Mouse (Mus musculus) ovary, postnatal 10 days (tissue): ENCODE measurements around the gene Orm3.

Experiments
- DNase-seq: peaks from one replicate; pipeline ENCODE4 v3.0.0; 2022; ENCODE audit warnings: low spot score

Orm3 gene

DNA sequence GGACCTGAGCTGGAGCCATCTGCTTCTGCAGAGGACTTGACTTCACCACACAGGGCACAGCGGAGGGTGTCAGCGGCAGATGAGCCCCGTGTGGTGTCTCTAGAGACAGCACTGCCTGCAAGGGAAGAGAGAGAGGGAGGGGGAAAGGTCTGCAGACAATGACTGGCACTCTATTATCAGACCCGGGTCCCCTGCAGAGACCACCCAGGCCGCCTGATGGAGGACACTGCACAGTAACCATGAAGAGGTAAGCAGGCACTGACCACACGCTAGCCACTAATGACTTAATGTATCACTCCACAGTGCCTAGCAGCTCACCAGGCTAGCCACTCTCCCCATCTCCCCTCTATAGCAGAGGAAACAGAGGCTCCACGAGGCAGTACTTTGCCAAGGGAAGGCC, 14.9 kb downstream of the Orm3 start:
- no peak for DNase-seq

GRCm38 (mm10) chr4:63371890-63372289, 15.9 kb downstream of the Orm3 start:
- DNase-seq, result no peak

DNA sequence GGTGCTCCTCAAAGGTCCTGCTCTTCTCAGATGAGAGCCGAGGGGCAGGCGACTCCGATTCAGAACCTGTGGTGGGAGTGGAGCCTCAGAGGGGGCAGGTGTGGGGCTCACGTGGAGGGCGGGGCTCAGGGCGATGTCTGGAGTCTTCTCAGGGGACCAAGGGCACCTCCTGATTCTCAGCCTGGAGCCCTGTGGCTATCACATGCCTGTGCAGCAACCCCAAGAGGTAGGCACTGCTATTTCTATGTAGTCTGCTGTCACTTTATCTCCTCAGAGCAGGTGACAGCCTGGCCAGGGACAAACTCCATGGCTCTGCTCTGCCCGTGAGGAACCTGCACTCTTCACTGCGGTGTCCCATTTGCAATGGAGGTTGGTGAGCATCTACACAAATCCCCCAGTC, 17.4 kb downstream of the Orm3 start:
- no peak for DNase-seq

DNA sequence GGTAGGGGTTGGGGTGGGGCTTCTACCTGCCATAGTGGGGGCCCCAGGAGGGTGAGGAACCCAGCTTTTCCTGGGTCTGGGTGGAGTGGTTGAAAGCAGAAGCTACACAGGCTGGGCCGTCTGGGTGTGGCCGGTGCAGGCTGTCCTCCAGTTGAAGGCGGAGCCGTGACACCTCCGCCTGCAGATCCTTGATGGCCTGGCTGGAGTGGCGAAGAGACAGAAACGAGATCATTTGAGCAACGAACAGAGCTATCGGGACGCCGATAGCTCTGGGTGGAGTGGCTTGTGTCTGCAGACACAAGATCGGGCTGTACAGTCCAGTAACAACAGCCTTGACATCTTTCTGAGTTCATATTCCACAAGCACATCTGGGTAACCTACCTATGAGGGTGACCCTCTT, 18.4 kb downstream of the Orm3 start:
- no peak for DNase-seq

- DNase-seq, result no peak
Observed at GRCm38 (mm10) chr4:63375367-63375766, 19.4 kb downstream of the Orm3 start.

- no peak for DNase-seq
Observed at GRCm38 (mm10) chr4:63377483-63377882, 21.5 kb downstream of the Orm3 start.

DNA sequence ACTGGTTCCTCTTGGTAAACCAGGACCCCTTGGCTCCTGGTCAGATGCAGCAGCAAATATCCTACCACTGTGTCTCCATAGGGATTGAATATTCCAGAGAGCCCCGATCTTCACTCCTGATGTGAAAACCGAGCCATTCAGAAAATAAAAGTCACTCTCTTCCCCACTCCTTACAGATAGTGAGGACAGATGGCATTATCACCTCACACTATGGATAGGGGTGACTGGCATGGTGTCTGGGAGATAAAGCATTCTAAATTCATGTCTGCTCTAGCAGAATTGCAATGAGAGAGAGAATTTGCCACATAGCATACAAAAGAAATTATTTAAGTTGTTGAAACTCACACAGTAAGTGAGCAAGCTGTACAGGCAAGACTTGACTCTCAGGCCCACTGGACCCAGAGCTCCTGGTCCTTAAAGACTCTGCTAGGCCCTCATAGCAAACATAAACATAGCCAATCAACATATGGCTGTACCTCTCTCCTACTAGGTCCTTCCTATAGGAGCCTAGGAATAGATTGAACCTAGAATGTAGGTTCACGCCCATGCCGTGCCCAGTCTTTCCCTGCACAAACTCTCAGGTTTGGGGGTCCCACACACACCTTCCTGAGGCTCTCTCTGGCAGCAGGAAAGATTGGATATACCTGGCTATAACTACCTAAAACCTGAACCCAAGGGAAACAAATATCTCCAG, 26.9 kb downstream of the Orm3 start:
- no peak for DNase-seq

GRCm38 (mm10) chr4:63383474-63383873, 27.5 kb downstream of the Orm3 start:
- DNase-seq, result no peak

DNA sequence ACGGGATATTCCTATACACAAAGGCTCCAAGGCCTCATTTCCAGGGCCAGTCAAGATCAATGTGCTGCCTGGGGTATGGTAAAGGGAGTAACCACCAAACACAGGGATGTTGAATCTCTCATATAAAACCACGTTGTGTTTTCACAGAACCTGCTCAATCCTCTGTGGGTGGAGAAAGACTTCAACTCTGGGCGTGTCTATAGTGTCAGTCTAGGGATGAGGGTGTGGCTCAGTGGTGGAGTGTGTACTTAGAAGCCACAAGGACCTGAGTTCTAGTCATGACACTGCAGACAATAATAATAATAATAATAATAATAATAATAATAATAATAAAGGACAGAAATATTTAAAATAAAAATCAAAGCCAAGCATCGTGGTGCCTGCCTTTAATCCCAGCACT, 28.3 kb downstream of the Orm3 start:
- no peak for DNase-seq

DNA sequence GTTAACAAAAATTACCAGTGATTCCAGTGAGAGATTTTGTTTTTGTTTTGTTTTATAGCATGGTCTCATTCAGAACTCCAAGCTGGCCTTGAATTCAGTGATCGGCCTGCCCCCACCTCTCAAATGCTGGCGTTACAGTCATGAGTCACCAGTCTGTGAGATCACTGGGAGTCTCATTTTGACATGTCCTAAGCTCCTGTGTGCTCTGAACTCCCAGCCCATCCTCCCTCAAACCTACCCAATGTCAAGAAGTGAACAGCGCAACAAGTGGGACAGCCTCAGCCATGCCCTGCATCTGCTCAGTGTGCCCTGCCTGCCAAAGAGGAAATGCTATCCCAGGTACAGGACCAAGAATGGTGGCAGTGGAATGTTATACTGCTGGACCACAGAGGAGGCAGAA, 29.3 kb downstream of the Orm3 start:
- no peak for DNase-seq

GRCm38 (mm10) chr4:63385784-63386183, 29.8 kb downstream of the Orm3 start:
- DNase-seq, result no peak

DNA sequence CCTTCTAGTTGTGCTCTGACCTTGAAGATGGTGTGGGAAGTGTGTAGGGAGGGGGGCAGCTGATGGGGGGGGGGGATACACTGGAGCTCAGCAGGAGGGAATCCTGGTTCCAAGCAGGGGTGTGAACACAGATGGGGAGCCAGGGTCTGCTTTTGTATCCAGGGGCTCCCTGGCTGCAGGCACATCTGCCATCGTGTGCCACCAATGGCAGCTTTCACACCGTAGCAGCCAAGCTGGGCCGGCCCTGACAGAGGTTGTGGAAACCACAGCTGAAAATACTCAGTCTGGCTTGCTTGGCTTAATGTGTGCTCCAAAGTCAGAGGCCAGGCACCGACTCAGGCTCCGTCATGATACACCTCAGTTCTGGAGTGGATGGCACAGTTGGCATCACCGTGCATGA, 32.1 kb downstream of the Orm3 start:
- no peak for DNase-seq

DNA sequence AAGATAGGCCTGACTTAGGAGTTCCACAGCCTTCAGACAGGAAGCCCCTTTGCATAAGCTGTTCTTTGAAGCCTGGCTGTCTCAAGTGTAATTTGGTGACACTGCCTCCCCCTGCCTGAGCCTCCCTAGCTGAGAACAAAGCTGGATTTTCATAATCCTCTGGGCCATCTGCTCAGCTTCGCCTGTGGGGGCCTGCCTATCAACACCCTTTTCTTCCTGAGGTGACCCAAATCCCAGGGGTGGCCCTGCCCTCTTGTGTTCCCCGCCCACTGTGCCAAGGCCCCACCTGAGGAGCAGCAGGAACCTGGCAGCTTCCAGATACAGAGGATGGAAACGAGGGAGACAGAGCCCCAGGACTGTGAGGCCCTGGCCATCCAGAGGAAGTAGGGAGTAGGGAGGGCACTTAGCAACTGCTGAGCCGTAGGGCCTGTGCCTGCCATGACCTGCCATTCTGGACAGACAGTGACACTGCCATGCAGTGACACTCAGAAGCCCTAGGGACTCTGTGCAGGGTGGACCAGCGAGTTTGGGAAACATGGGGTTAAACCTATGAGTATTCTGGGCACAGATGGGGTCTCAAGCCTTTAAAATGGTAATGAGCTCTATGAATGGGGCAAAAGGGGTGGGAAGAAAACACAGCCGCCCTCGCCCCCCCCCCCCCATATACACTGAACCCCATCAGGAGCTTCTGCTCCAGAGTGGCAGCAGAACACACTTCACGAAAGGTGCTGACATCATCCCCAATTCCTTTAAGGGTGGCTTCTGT, 33.3 kb downstream of the Orm3 start:
- no peak for DNase-seq

DNA sequence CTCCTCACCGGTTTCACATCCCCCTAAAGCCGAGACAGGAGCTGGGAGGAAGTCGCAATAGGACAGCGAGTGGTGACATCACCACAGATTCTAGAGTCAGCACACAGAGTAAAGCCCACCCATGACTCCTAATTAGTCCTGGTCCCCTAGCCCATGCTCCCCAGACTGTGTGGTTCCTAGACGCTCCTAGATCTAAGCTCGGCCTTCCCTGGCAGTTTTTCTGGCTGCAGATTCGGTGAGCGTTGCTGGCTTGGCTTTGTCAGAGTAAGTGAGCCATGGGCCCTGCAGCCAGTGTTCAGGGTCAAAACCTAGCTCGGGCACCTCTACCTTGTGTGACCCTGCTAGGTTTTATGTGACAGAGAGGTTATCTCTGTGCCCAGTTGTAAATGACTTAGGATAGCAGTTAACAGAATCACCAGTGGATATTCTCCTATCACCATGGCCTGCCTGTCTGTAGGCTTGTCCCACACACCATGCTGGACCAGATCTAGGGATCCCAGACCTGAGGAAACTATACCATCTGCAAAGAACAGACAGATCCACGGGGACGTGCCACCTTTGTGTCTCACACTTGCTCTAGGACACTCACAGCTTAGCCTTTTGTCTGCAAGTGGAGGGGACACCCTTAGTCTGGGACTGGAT, 34.0 kb downstream of the Orm3 start:
- no peak for DNase-seq

- no peak for DNase-seq
Observed at GRCm38 (mm10) chr4:63391322-63391721, 35.4 kb downstream of the Orm3 start.

DNA sequence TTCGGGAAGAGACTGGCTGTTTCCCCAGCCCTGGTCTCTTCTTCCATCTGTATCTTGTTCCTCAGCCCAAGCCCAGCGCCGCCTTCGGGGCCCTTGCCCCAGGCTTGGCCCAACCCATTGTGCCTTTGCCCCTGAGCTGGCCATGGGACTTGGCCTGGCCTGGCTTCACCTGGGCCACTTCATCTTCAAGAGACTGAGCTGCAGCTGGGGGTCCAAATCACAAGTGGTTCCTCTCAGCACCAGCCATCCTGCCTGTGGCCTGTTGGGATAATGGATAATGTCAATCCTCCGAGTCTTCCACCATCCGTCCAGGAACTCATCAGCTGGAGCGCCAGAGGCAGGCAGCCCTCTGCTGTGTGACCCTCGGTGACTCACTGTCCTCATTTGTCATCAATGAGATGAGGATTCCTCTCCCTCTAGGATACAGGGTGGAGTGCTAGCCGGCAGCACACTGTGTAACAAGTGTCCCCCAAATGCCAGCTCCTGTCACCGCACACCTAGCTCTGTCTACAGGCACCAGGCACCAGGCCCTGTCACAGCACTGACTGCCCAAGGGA, 42.1 kb downstream of the Orm3 start:
- DNase-seq, result no peak

DNA sequence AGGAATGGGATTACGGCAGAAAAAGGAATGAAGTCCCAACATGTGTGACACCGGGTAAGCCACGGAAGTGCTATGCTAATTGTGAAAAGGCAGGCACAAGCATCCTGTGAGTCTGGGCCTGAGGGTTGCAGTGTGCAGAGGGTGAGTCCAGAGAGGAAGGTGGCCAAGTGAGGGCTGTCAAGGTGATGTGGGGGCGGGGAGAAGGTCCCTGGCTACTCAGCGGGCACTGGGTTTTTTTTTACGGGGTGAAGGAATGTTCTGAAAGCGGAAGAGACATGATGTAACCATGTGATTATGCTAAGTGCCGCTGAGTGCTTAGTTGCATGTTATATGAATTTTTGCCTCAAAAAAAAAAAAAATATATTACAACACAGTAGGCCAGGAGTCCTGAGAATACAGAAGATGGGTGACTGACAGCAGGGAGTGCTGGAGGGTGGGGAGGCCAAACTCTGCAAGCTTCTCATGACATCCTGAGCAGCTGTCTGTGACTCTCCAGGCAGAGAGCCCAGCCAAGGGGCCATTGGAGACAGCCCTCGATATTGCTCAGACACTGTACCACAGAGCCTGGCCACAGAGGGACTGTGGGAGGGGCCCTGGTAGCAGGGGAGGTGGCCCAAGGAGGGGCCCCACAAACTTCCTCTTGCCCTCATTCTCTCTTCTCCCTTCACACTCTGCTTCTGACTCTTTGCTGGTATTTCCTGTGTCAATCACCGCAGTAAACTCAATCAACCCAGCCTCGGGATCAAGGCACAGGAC, 43.1 kb downstream of the Orm3 start:
- DNase-seq, result no peak

GRCm38 (mm10) chr4:63399691-63400270, 43.8 kb downstream of the Orm3 start:
- no peak for DNase-seq

GRCm38 (mm10) chr4:63400541-63401306, 44.8 kb downstream of the Orm3 start:
- DNase-seq, result no peak

- no peak for DNase-seq
Observed at GRCm38 (mm10) chr4:63401620-63402019, 45.7 kb downstream of the Orm3 start.

DNA sequence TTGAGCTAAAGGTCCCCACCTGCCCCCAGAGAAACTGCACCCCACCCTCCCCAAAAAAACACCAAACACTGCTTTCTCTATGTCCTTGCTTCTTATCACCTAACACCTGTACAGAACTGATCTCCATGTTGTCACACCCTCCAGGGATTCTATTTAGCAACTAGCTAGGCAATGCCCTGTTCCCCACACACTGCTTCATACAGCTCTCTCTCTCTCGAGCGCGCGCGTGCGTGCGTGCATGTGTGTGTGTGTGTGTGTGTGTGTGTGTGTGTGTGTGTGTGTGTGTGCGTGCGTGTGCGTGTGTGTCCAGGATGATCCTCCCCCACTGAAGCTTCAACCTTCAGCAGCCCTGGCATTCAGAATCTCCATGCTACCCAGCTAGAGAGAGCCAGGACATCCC, 46.1 kb downstream of the Orm3 start:
- no peak for DNase-seq
